Mouse (Mus musculus) liver, embryonic 14.5 days (tissue): ENCODE measurements around the gene Dab2ip. TPM values are rescaled to one million over a fixed set of nuclear protein-coding genes. Genes with fewer than 3 reads are reported as not detected.

ENCODE experiments used
- ATAC-seq: fragments of 200-750 bp; cut with Nextera tagmentation; 2 replicates; pipeline ENCODE4 v1.8.0; 2017; ENCODE audit warnings: moderate number of reproducible peaks, mild to moderate bottlenecking, moderate library complexity; ENCODE audit not compliant: insufficient read depth
- DNase-seq, 3 experiments: peaks; one replicate each; pipeline ENCODE4 v3.0.0-alpha.2; 2012 to 2013; ENCODE audit warnings: low read depth in 3 of 3, low spot score in 3 of 3
- H3K27ac ChIP-seq: fragments of 300-500 bp; sonication (generic); 2 replicates; pipeline ENCODE4 v1.5.1; 2014; ENCODE audit warnings: moderate library complexity, mild to moderate bottlenecking, control low read depth, inconsistent platforms
- H3K27me3 ChIP-seq: fragments of 300-500 bp; sonication (generic); 2 replicates; pipeline ENCODE4 v1.6.1; 2014; ENCODE audit warnings: mild to moderate bottlenecking, low read length, moderate library complexity; ENCODE audit not compliant: control insufficient read depth, insufficient read depth
- H3K36me3 ChIP-seq: fragments of 300-500 bp; sonication (generic); replicated peaks from 2 replicates; pipeline ENCODE4 v1.6.1; 2014; ENCODE audit warnings: low read depth; ENCODE audit not compliant: control insufficient read depth, insufficient read depth
- H3K4me1 ChIP-seq, 2 experiments: fragments of 200-500 bp in 1 of 2; fragments of 300-500 bp in 1 of 2; sonication (generic) in 1 of 2; replicated peaks; 2 replicates each; pipeline ENCODE4 v1.6.1; 2012 to 2014; ENCODE audit warnings: antibody characterized with exemption in 1 of 2, inconsistent platforms in 1 of 2, low read length in 1 of 2; ENCODE audit not compliant: control insufficient read depth in 2 of 2, insufficient read depth in 2 of 2
- H3K4me2 ChIP-seq: fragments of 300-500 bp; sonication (generic); 2 replicates; pipeline ENCODE4 v1.6.1; 2014; ENCODE audit warnings: low read depth, mild to moderate bottlenecking, control low read depth, moderate library complexity
- H3K4me3 ChIP-seq, 2 experiments: fragments of 200-500 bp in 1 of 2; fragments of 300-500 bp in 1 of 2; sonication (generic) in 1 of 2; 2 replicates each; pipeline ENCODE4 v1.5.1; 2012 to 2014; ENCODE audit warnings: low read depth in 2 of 2, low read length in 2 of 2, mild to moderate bottlenecking in 2 of 2, control low read depth in 1 of 2, inconsistent platforms in 1 of 2, moderate library complexity in 1 of 2; ENCODE audit not compliant: insufficient read depth in 1 of 2
- H3K9ac ChIP-seq: fragments of 300-500 bp; sonication (generic); replicated peaks from 2 replicates; pipeline ENCODE4 v1.6.1; 2014; ENCODE audit warnings: mild to moderate bottlenecking, control low read depth, moderate library complexity
- H3K9me3 ChIP-seq: fragments of 300-500 bp; sonication (generic); 2 replicates; pipeline ENCODE4 v1.6.1; 2016; ENCODE audit warnings: low read length, mixed read lengths; ENCODE audit not compliant: control insufficient read depth
- CTCF ChIP-seq: IDR thresholded peaks from 2 replicates; pipeline ENCODE4 v1.5.1; 2016; ENCODE audit warnings: antibody characterized with exemption, low read depth, control low read depth
- EP300 ChIP-seq: IDR thresholded peaks from 2 replicates; pipeline ENCODE4 v1.6.1; 2016; ENCODE audit warnings: antibody characterized with exemption, low read depth
- WGBS: fragments of 180-500 bp; shearing (Covaris S2); extraction: QIAGEN DNeasy Blood & Tissue Kit; methylation state at CpG from one replicate; pipeline ENCODE4 v1.1.7; 2014; ENCODE audit not compliant: insufficient replicate concordance; 5-methylcytosine and 5-hydroxymethylcytosine counted together
- polyA plus RNA-seq, 2 experiments: library from polyadenylated mRNA; depleted of rRNA in 1 of 2; stranded (reverse) in 1 of 2; unstranded in 1 of 2; fragments of >200 nt; fragmentation: Nextera tagmentation in 1 of 2; extraction: Ambion mirVana in 1 of 2; gene quantifications; 2 replicates each; pipeline versions ENCODE4 v1.2.1 to v1.2.3; 2012 to 2014

The Dab2ip gene
- polyA plus RNA-seq, 2 experiments, result 3.2 to 4.0 TPM

- no peak overlapping the region for H3K4me3 ChIP-seq
- H3K9ac ChIP-seq, result no peak overlapping the region
- DNase-seq, result no peak
- H3K36me3 ChIP-seq, result no peaks in the 10 kb centered on the region
- H3K9me3 ChIP-seq, result no peaks in the 10 kb centered on the region
- H3K27ac ChIP-seq, result no peak overlapping the region
- TF ChIP-seq CTCF (no peak), EP300 (no peak)
- H3K4me2 ChIP-seq, result no peak overlapping the region
- H3K27me3 ChIP-seq, result no peaks in the 10 kb centered on the region
- no peak for ATAC-seq
- 57% methylated on average over 8 of the region's 8 CpGs for WGBS
- H3K4me1 ChIP-seq, result peaks cover 0 to 8% of the 10 kb centered on the region in 2 experiments; a peak in 1 of 4 replicates
Measured at GRCm38 (mm10) chr2:35607476-35607875, 49.4 kb downstream of the Dab2ip start.

GRCm38 (mm10) chr2:35608856-35609255 is 50.8 kb downstream of the Dab2ip start:
- ATAC-seq, result no peak
- 65% methylated on average over 7 of the region's 7 CpGs for WGBS
- TF ChIP-seq EP300, result no peak
- TF ChIP-seq CTCF, result no peak
- Histone ChIP-seq H3K4me2 (no peak overlapping the region), H3K4me3 (no peak overlapping the region), H3K9me3 (no peaks in the 10 kb centered on the region), H3K4me1 (peaks cover 0 to 8% of the 10 kb centered on the region in 2 experiments; a peak in 1 of 4 replicates), H3K27ac (no peak overlapping the region), H3K27me3 (no peaks in the 10 kb centered on the region), H3K36me3 (no peaks in the 10 kb centered on the region), H3K9ac (no peak overlapping the region)
- DNase-seq, result no peak

- DNase-seq, result no peak
- 48% methylated on average over 9 of the region's 9 CpGs for WGBS
- Histone ChIP-seq H3K4me3 (no peak overlapping the region), H3K27ac (no peak overlapping the region), H3K9ac (no peak overlapping the region), H3K4me2 (no peak overlapping the region), H3K36me3 (no peaks in the 10 kb centered on the region), H3K4me1 (peaks cover 0 to 8% of the 10 kb centered on the region in 2 experiments; a peak in 1 of 4 replicates), H3K27me3 (no peaks in the 10 kb centered on the region), H3K9me3 (no peaks in the 10 kb centered on the region)
- TF ChIP-seq EP300 (no peak), CTCF (peak; percentile 27; the same call in 1 of the 2 replicates)
- no peak for ATAC-seq
Measured at GRCm38 (mm10) chr2:35609317-35609716, 51.3 kb downstream of the Dab2ip start.

- 21% methylated on average over 11 of the region's 11 CpGs for WGBS
- Histone ChIP-seq H3K27ac (no peak overlapping the region), H3K27me3 (no peaks in the 10 kb centered on the region), H3K9me3 (no peaks in the 10 kb centered on the region), H3K4me1 (peaks cover 0 to 8% of the 10 kb centered on the region in 2 experiments; a peak in 1 of 4 replicates), H3K4me3 (no peak overlapping the region), H3K9ac (no peak overlapping the region), H3K4me2 (no peak overlapping the region; the same call in 1 of the 2 replicates), H3K36me3 (no peaks in the 10 kb centered on the region)
- no peak for DNase-seq
- TF ChIP-seq CTCF, result no peak
- TF ChIP-seq EP300, result no peak
- peak; percentile 52; the same call in 1 of the 2 replicates for ATAC-seq
Measured at GRCm38 (mm10) chr2:35610168-35610951, 52.3 kb downstream of the Dab2ip start.

- Histone ChIP-seq H3K4me1 (peaks cover under 1 to 8% of the 10 kb centered on the region in 2 experiments; a peak in 1 of 4 replicates), H3K4me2 (no peak overlapping the region), H3K36me3 (no peaks in the 10 kb centered on the region), H3K27ac (no peak overlapping the region), H3K4me3 (no peak overlapping the region), H3K27me3 (no peaks in the 10 kb centered on the region), H3K9ac (no peak overlapping the region), H3K9me3 (no peaks in the 10 kb centered on the region)
- no peak for DNase-seq
- no peak for ATAC-seq
- WGBS, result 77% methylated on average over 7 of the region's 7 CpGs
- TF ChIP-seq CTCF, result no peak
- no peak for TF ChIP-seq EP300
Measured at GRCm38 (mm10) chr2:35610976-35611375, 52.9 kb downstream of the Dab2ip start.
